Mouse (Mus musculus) midbrain, postnatal 0 days (tissue): ENCODE measurements around the gene Polr2e. TPM values are rescaled to one million over a fixed set of nuclear protein-coding genes. Genes with fewer than 3 reads are reported as not detected.
A peak's percentile ranks its signal among the peaks of the same experiment; 100 is the strongest.

ENCODE experiments used
- ATAC-seq: fragments of 200-750 bp; cut with Nextera tagmentation; 2 replicates; pipeline ENCODE4 v1.8.0; 2017; ENCODE audit warnings: moderate number of reproducible peaks, mild to moderate bottlenecking, moderate TSS enrichment, moderate library complexity; ENCODE audit not compliant: low FRiP score
- DNase-seq: peaks from one replicate; pipeline ENCODE4 v3.0.0-alpha.2; 2015; ENCODE audit warnings: low spot score
- H3K27ac ChIP-seq: fragments of 300-500 bp; sonication (generic); 2 replicates; pipeline ENCODE4 v1.5.1; 2014; ENCODE audit warnings: low read depth, mild to moderate bottlenecking, low read length, mixed read lengths
- H3K27me3 ChIP-seq: fragments of 300-500 bp; sonication (generic); 2 replicates; pipeline ENCODE4 v1.6.1; 2014; ENCODE audit warnings: low read length, control low read depth, mixed read lengths; ENCODE audit not compliant: insufficient read depth
- H3K36me3 ChIP-seq: fragments of 300-500 bp; sonication (generic); 2 replicates; pipeline ENCODE4 v1.6.1; 2014; ENCODE audit warnings: low read length, control low read depth, mixed read lengths; ENCODE audit not compliant: insufficient read depth
- H3K4me1 ChIP-seq: fragments of 300-500 bp; sonication (generic); 2 replicates; pipeline ENCODE4 v1.6.1; 2014; ENCODE audit warnings: mild to moderate bottlenecking, control low read depth, antibody characterized with exemption, low read length, mixed read lengths; ENCODE audit not compliant: insufficient read depth
- H3K4me2 ChIP-seq: fragments of 300-500 bp; sonication (generic); 2 replicates; pipeline ENCODE4 v1.6.1; 2014; ENCODE audit warnings: low read depth, mild to moderate bottlenecking, low read length, mixed read lengths; ENCODE audit not compliant: poor library complexity, severe bottlenecking
- H3K4me3 ChIP-seq: fragments of 300-500 bp; sonication (generic); 2 replicates; pipeline ENCODE4 v1.5.1; 2014; ENCODE audit warnings: low read depth, mild to moderate bottlenecking, low read length, moderate library complexity
- H3K9ac ChIP-seq: fragments of 300-500 bp; sonication (generic); replicated peaks from 2 replicates; pipeline ENCODE4 v1.6.1; 2014; ENCODE audit warnings: mild to moderate bottlenecking, low read length, moderate library complexity, mixed read lengths; ENCODE audit not compliant: poor library complexity, severe bottlenecking
- H3K9me3 ChIP-seq: fragments of 300-500 bp; sonication (generic); 2 replicates; pipeline ENCODE4 v1.6.1; 2016; ENCODE audit warnings: low read length, control low read depth
- CTCF ChIP-seq: IDR thresholded peaks from 2 replicates; pipeline ENCODE4 v1.5.1; 2016; ENCODE audit warnings: antibody characterized with exemption, mild to moderate bottlenecking
- WGBS: fragments of 180-500 bp; shearing (Covaris S2); extraction: QIAGEN DNeasy Blood & Tissue Kit; methylation state at CpG from one replicate; pipeline ENCODE4 v1.1.7; 2014; 5-methylcytosine and 5-hydroxymethylcytosine counted together
- polyA plus RNA-seq: library from polyadenylated mRNA; unstranded; fragments of >200 nt; fragmentation: Nextera tagmentation; extraction: Ambion mirVana; gene quantifications from 2 replicates; pipeline ENCODE4 v1.2.1, GENCODE M21; 2015
- total RNA-seq: library from RNA; depleted of rRNA; stranded (reverse); fragments of >200 nt; gene quantifications from 2 replicates; pipeline ENCODE4 v1.2.3, GENCODE M21; 2014

The Polr2e gene
- total and polyA plus RNA-seq, 2 experiments from 2014 or later: 66.4 to 126 TPM

- Histone ChIP-seq H3K27me3 (no peaks in the 10 kb centered on the region), H3K4me3 (no peak overlapping the region), H3K36me3 (peaks cover 15% of the 10 kb centered on the region), H3K9ac (no peak overlapping the region), H3K27ac (no peak overlapping the region), H3K4me1 (no peaks in the 10 kb centered on the region), H3K4me2 (no peak overlapping the region), H3K9me3 (no peaks in the 10 kb centered on the region)
- no peak for TF ChIP-seq CTCF
- WGBS: 84% methylated on average over 20 of the region's 20 CpGs
- ATAC-seq (no peak), DNase-seq (no peak)
Observed at GRCm38 (mm10) chr10:80072623-80073489, 33.3 kb upstream of the Polr2e start.

DNA sequence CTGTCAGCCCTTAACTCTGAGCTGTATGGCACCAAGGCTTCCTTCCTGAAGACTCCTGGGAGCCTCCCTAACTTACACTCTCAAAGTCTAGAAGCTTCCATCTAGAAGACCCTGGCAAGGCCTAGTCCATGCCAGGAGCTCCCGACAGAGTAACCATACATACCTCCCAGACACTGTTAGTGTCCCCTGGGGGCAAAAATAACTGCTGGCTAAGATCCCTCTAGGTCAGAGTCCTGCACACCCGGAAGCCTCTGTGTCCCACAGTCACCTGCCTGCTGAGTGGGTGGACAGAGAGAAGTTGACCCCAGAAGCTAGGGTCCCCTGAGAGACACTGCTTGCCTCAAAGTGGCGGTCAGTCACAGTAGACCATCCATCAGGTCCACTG is 31.9 kb upstream of the Polr2e start:
- TF ChIP-seq CTCF: no peak
- Histone ChIP-seq H3K27me3 (no peaks in the 10 kb centered on the region), H3K4me3 (no peak overlapping the region), H3K4me2 (no peak overlapping the region), H3K4me1 (no peaks in the 10 kb centered on the region), H3K36me3 (peaks cover 15% of the 10 kb centered on the region), H3K27ac (no peak overlapping the region), H3K9me3 (no peaks in the 10 kb centered on the region), H3K9ac (no peak overlapping the region)
- DNase-seq (no peak), ATAC-seq (no peak)
- WGBS: 83% methylated on average over 3 of the region's 3 CpGs

- H3K4me3 ChIP-seq: no peak overlapping the region
- 71% methylated on average over 9 of the region's 9 CpGs for WGBS
- no peak overlapping the region for H3K9ac ChIP-seq
- no peak for TF ChIP-seq CTCF
- DNase-seq (peak; percentile 60), ATAC-seq (0 out of 2 replicates have a peak, but pooled peaks have one; percentile 31)
- no peaks in the 10 kb centered on the region for H3K27me3 ChIP-seq
- H3K27ac ChIP-seq: no peak overlapping the region
- H3K4me2 ChIP-seq: no peak overlapping the region
- no peaks in the 10 kb centered on the region for H3K9me3 ChIP-seq
- peaks cover 15% of the 10 kb centered on the region for H3K36me3 ChIP-seq
- no peaks in the 10 kb centered on the region for H3K4me1 ChIP-seq
Observed at GRCm38 (mm10) chr10:80070837-80071515, 31.4 kb upstream of the Polr2e start.

GRCm38 (mm10) chr10:80069948-80070450 is 30.4 kb upstream of the Polr2e start:
- H3K9me3 ChIP-seq: no peaks in the 10 kb centered on the region
- WGBS: 96% methylated on average over 4 of the region's 4 CpGs
- ATAC-seq (no peak), DNase-seq (no peak)
- no peak overlapping the region for H3K4me3 ChIP-seq
- no peaks in the 10 kb centered on the region for H3K4me1 ChIP-seq
- H3K27ac ChIP-seq: no peak overlapping the region
- no peak for TF ChIP-seq CTCF
- H3K36me3 ChIP-seq: peaks cover 15% of the 10 kb centered on the region
- H3K4me2 ChIP-seq: no peak overlapping the region
- H3K27me3 ChIP-seq: no peaks in the 10 kb centered on the region
- H3K9ac ChIP-seq: no peak overlapping the region

GRCm38 (mm10) chr10:80069251-80069650 is 29.7 kb upstream of the Polr2e start:
- 92% methylated on average over 6 of the region's 7 CpGs for WGBS
- Histone ChIP-seq H3K9me3 (no peaks in the 10 kb centered on the region), H3K27me3 (no peaks in the 10 kb centered on the region), H3K9ac (no peak overlapping the region), H3K4me2 (no peak overlapping the region), H3K4me1 (no peaks in the 10 kb centered on the region), H3K36me3 (peaks cover 20% of the 10 kb centered on the region), H3K4me3 (no peak overlapping the region), H3K27ac (no peak overlapping the region)
- ATAC-seq: no peak
- TF ChIP-seq CTCF: no peak
- no peak for DNase-seq
